Mouse (Mus musculus) kidney, embryonic 15.5 days (tissue): ENCODE data around the gene Foxn4. TPM values are rescaled to one million over a fixed set of nuclear protein-coding genes. Genes with fewer than 3 reads are reported as not detected.
A peak's percentile ranks its signal among the peaks of the same experiment; 100 is the strongest.

Source experiments
- ATAC-seq: fragments of 200-750 bp; cut with Nextera tagmentation; replicated peaks from 2 replicates; pipeline ENCODE4 v1.8.0; 2017; ENCODE audit warnings: moderate TSS enrichment; ENCODE audit not compliant: low FRiP score
- H3K27ac ChIP-seq: fragments of 300-500 bp; sonication (generic); 2 replicates; pipeline ENCODE4 v1.5.1; 2015; ENCODE audit warnings: mild to moderate bottlenecking, inconsistent platforms
- H3K27me3 ChIP-seq: fragments of 300-500 bp; sonication (generic); 2 replicates; pipeline ENCODE4 v1.6.1; 2015; ENCODE audit warnings: inconsistent platforms
- H3K36me3 ChIP-seq: fragments of 300-500 bp; sonication (generic); 2 replicates; pipeline ENCODE4 v1.6.1; 2015; ENCODE audit warnings: inconsistent platforms
- H3K4me1 ChIP-seq: fragments of 300-500 bp; sonication (generic); 2 replicates; pipeline ENCODE4 v1.6.1; 2015; ENCODE audit warnings: inconsistent platforms
- H3K4me2 ChIP-seq: fragments of 300-500 bp; sonication (generic); 2 replicates; pipeline ENCODE4 v1.6.1; 2015; ENCODE audit warnings: moderate library complexity, mild to moderate bottlenecking, inconsistent platforms
- H3K4me3 ChIP-seq: fragments of 300-500 bp; sonication (generic); replicated peaks from 2 replicates; pipeline ENCODE4 v1.5.1; 2015; ENCODE audit warnings: mild to moderate bottlenecking, inconsistent platforms
- H3K9ac ChIP-seq: fragments of 300-500 bp; sonication (generic); 2 replicates; pipeline ENCODE4 v1.6.1; 2015; ENCODE audit warnings: mild to moderate bottlenecking, inconsistent platforms
- H3K9me3 ChIP-seq: fragments of 300-500 bp; sonication (generic); replicated peaks from 2 replicates; pipeline ENCODE4 v1.6.1; 2016; ENCODE audit warnings: inconsistent platforms
- WGBS: fragments of 180-500 bp; shearing (Covaris S2); methylation state at CpG from one replicate; pipeline ENCODE4 v1.1.7; 2015; ENCODE audit warnings: mixed read lengths; 5-methylcytosine and 5-hydroxymethylcytosine counted together
- polyA plus RNA-seq: library from polyadenylated mRNA; unstranded; fragments of >200 nt; fragmentation: Nextera tagmentation; extraction: Ambion mirVana; gene quantifications from 2 replicates; pipeline ENCODE4 v1.2.1, GENCODE M21; 2015

Foxn4 gene
- polyA plus RNA-seq = not detected in 2 replicates

DNA sequence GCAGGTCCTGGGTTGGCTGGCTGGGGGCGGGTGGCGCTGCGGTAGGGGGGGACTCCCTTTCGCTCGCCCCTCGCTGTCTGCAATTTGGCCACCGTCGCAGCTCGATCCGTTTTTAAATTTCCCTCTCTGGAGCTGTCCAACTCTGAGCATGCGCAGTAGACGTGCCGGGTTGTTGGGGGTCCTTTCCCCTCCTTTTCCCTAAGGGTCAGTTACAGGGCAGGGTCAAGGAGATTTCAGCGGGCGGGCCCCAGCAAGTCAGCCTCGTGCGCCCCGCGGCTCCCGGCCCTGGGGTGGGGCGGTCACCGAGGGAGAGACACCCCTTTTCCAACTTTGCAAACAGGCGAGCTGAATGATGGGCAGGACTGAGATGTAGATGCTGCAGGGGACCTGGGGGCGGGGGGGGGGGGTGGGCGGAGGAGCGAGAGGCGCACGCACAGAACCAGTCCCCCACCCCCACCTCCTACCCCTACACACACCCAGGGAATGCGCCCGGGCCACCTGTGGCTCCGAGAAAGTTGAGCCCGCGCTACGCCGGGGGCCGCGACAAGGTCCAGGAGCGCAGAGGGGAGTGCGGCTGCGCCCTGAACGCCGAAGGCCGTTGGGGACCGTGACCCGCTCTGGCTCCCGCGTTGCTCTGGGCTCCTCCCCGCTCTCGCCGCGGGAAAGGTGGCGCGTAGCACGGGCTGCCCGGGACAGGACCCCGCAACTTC, at the start of gene Foxn4:
TSS of gene Foxn4 (minus strand) at position 115 of the 710 bp plus-strand sequence.
- Histone ChIP-seq H3K4me1 (peaks cover 30% of the 10 kb centered on the region), H3K27me3 (peaks cover 95% of the 10 kb centered on the region), H3K9me3 (no peaks in the 10 kb centered on the region), H3K4me2 (peak within 1 kb of the TSS; percentile 67), H3K36me3 (no peaks in the 10 kb centered on the region), H3K9ac (no peak within 1 kb of the TSS), H3K4me3 (peak within 1 kb of the TSS; percentile 41), H3K27ac (no peak within 1 kb of the TSS)
- ATAC-seq = 0 out of 2 replicates have a peak, but pooled peaks have one; percentile 22
- under 1% methylated on average over 52 of the region's 56 CpGs for WGBS

DNA sequence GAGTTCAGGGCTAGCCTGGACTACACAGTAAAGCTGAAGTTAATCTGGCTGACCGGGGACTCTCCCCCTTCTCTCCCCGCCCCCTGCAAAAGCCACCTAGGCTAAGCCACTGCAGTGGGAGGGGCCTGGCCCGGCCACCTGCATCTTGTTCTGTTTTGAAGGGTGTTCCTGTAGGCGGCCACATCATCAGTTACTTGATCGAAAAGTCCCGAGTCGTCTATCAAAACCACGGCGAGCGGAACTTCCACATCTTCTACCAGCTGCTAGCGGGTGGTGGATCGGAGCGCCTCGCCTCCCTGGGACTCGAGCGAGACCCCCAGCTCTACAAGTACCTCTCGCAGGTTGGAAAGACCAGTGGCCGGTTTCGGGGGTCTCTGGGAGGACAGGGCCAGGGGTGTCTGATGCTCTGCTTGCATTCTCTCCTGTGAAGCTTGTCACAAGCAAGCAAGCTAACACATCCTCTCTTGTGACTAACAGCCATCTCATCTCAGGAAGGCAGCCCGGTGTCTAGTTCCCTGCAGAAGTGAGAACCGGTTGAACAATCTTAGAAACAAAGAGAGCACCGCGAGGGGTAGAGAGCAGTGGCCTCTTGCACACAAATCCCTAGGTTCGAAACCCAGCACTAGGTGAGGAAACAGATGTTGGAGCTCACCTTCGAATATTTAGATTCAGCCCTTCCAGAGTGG, 49.6 kb upstream of the Foxn4 start:
- Histone ChIP-seq H3K4me2 (peak overlapping the region; percentile 36; the same call in 1 of the 2 replicates), H3K9me3 (no peaks in the 10 kb centered on the region), H3K4me1 (peaks cover 5% of the 10 kb centered on the region; the same call in 1 of the 2 replicates), H3K27ac (no peak overlapping the region), H3K9ac (no peak overlapping the region), H3K36me3 (no peaks in the 10 kb centered on the region), H3K27me3 (0 out of 2 replicates have a peak, but pooled peaks cover 2% of the 10 kb centered on the region), H3K4me3 (no peak overlapping the region)
- 59% methylated on average over 25 of the region's 25 CpGs for WGBS
- no peak for ATAC-seq

DNA sequence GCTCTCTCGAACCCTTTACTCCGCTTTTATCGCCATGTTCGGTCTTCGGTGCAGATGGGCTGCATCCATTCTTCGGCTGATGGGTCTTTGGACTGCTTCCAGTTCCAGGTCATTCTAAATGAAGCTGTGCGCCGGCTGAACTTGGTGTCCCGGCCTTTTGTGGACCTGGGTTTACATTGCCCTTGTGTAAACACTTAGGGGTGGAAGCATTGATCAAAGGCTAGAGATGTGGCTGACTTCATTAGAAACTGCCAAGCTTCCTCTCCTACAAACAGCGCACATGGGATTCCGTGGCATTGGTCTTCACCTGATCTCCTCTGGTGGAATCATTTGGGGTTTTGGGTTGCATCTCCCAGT, 36.1 kb upstream of the Foxn4 start:
- H3K9ac ChIP-seq = no peak overlapping the region
- peak overlapping the region; percentile 6; the same call in 1 of the 2 replicates for H3K4me3 ChIP-seq
- H3K4me1 ChIP-seq = peaks cover 8% of the 10 kb centered on the region; the same call in 1 of the 2 replicates
- H3K9me3 ChIP-seq = no peaks in the 10 kb centered on the region
- H3K4me2 ChIP-seq = peak overlapping the region; percentile 48
- 0 out of 2 replicates have a peak, but pooled peaks have one; percentile 14 for ATAC-seq
- no peak overlapping the region for H3K27ac ChIP-seq
- no peaks in the 10 kb centered on the region for H3K27me3 ChIP-seq
- 49% methylated on average over 11 of the region's 11 CpGs for WGBS
- no peaks in the 10 kb centered on the region for H3K36me3 ChIP-seq

DNA sequence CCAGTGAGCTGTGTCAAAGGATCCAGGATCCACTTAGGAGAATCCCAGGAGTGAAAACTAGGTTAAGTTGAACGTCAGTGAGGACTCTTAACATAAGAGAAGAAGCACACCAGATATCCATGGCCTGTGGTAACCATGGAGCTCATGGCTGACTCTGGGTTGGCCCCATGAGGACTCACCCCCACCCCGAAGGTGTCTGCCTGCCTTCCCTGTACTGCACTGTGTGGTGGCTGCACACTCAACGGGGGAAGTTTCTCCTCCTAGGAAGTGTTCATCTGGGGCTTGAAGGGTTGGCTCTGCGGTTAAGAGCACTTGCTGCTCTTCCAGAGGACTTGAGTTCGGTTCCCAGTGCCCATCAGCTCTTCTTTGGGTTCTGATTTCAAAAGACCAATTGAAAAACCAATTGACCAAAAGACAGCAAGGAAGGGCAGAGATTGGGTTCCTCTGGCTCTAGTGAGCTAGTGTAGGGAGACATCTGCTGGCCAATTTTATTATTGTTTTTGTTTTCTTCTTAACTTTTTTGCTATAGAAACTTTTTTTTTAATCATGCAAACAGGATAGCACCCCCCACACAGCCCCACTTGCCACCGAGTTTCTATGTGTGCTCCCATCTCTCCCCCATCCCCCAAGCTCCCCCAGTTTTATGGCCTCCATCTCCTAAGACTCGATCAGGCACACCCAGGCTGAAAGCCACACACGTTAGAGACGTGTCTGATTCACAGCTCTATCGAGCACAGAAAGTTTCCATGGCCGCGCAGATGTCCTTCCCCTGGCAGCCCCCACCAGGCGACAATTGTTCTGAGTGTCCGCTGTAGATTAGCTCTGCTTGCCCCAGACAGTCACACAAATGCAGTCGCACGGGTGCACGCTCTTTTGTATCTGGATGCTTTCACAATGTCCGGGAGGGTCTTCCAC, 35.4 kb upstream of the Foxn4 start:
- Histone ChIP-seq H3K9ac (no peak overlapping the region), H3K36me3 (no peaks in the 10 kb centered on the region), H3K4me3 (peak overlapping the region; percentile 6; the same call in 1 of the 2 replicates), H3K4me1 (peaks cover 6% of the 10 kb centered on the region; the same call in 1 of the 2 replicates), H3K9me3 (no peaks in the 10 kb centered on the region), H3K27me3 (no peaks in the 10 kb centered on the region), H3K4me2 (peak overlapping the region; percentile 48), H3K27ac (no peak overlapping the region)
- 0 out of 2 replicates have a peak, but pooled peaks have one; percentile 36 for ATAC-seq
- WGBS = 45% methylated on average over 18 of the region's 18 CpGs

DNA sequence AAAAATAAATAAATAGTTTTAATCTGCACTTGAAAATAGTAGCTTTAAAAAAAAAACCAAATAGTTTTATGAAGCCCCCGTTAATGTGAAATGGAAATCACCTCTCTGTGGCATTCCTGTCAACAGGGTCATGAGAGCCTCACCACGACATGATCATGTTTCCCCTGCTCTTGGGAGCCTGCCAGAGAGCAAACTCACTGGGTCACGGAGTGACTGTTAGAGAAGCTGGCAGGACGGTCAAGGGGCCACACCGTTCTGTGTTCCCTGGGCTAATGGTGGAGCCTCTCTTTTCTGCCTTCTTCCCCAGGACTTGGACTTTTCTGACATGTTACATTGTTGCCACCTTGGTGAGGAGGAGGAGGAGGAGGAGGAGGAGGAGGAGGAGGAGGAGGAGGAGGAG, 32.9 kb upstream of the Foxn4 start:
- Histone ChIP-seq H3K27me3 (0 out of 2 replicates have a peak, but pooled peaks cover 2% of the 10 kb centered on the region), H3K4me2 (no peak overlapping the region)
- WGBS = 38% methylated on average over 5 of the region's 5 CpGs

DNA sequence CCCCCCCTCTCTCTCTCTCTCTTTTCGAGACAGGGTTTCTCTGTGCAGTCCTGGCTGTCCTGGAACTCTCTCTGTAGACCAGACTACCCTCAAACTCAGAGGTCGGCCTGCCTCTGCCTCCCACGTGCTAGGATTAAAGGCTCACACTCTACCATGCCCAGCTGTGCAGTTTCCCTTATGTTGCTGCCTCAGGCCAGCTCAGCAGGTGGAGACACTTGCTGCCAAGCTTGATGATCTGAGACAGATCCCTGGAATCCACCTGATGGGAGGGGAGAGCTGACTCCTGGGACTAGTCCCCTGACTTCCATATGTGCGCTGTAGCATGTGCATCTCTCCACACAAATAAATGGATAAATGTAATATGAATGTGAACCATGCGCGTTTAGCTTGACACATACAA, 29.6 kb upstream of the Foxn4 start:
- H3K4me2 ChIP-seq = no peak overlapping the region
- no peak overlapping the region for H3K9ac ChIP-seq
- no peak for ATAC-seq
- WGBS = 78% methylated on average over 6 of the region's 6 CpGs
- peaks cover 4% of the 10 kb centered on the region; the same call in 1 of the 2 replicates for H3K4me1 ChIP-seq
- H3K27me3 ChIP-seq = 0 out of 2 replicates have a peak, but pooled peaks cover 9% of the 10 kb centered on the region
- H3K27ac ChIP-seq = no peak overlapping the region
- H3K36me3 ChIP-seq = no peaks in the 10 kb centered on the region
- H3K9me3 ChIP-seq = no peaks in the 10 kb centered on the region
- no peak overlapping the region for H3K4me3 ChIP-seq

More for the DNA sequence above, 32.9 kb upstream of the Foxn4 start:
- H3K27ac ChIP-seq = no peak overlapping the region
- no peak overlapping the region for H3K4me3 ChIP-seq
- H3K9me3 ChIP-seq = no peaks in the 10 kb centered on the region
- no peak for ATAC-seq
- no peak overlapping the region for H3K9ac ChIP-seq
- H3K36me3 ChIP-seq = no peaks in the 10 kb centered on the region
- peaks cover 6% of the 10 kb centered on the region; the same call in 1 of the 2 replicates for H3K4me1 ChIP-seq

DNA sequence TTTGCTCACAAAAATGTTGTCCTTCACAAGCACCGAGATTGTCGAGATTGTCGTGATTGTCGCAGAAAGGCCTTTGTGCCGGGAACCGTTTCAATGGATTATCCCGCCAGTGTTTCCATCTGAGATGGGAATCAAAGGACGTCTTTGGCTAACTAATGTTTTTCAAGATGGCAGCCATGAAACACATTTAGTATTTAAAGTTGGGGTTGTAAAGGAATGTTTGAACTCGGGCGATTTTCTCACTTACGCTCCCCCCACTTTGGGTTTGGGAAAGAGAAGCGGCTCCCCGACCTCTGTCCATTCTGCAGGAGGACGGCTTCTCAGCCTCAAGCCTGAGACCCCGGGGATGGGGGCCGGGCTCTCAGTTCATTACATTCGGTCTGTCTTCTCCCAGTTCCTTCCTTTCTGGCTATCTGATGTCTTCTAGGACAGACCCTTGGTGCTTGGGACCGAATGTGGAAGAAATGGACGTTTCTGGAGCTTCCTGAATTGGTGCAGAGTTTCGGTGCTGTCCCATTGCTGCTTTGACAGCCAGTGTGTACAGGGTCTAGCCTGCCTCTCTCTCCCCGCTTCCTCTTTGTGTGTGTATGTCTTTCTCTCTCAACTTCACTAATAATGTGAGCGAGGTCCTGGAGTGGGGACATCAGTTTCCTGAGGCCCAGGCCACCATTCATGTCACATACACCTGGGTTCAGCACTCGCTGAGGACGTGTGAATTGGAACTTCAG, 26.4 kb upstream of the Foxn4 start:
- ATAC-seq = no peak
- 84% methylated on average over 24 of the region's 24 CpGs for WGBS
- no peaks in the 10 kb centered on the region for H3K9me3 ChIP-seq

DNA sequence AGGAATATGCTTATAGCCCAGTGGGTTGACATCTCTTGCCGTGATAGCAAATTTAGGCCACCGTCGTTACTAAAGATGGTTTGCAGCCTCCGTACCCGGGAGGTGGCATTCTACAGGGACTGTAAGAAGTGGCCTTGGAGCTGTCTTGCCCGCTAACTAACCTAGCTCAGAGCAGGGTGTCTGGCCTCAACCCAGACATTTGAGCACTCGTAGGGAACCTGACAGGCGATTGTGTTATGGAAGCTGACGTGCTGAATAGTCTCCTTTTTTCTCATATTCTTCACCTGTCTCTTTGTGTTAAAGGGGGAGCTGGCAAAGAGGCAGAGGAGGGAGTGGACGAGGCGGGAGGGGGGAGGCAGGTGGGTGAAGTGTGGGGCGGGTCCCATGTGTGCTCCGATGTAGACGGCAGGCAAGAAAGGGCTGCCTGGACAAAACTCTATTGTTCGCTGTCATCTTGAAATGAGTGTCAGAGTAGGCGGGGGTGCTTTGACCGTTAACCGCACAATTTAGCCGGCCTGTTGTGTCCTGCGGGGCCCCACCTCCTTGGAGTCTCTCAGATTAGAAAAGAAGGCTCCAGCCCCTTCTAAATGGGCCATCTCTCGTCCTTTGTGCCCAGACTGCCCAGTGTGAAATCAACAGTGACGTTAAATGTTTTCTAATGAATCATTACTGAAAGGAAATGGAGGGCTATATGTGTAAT, 25.7 kb upstream of the Foxn4 start:
- ATAC-seq = no peak
- Histone ChIP-seq H3K36me3 (no peaks in the 10 kb centered on the region), H3K4me1 (peaks cover 13% of the 10 kb centered on the region), H3K27me3 (0 out of 2 replicates have a peak, but pooled peaks cover 13% of the 10 kb centered on the region), H3K9me3 (no peaks in the 10 kb centered on the region), H3K4me2 (no peak overlapping the region), H3K27ac (no peak overlapping the region), H3K4me3 (no peak overlapping the region), H3K9ac (no peak overlapping the region)
- WGBS = 59% methylated on average over 22 of the region's 22 CpGs

More for the DNA sequence above, 26.4 kb upstream of the Foxn4 start:
- Histone ChIP-seq H3K4me3 (no peak overlapping the region), H3K27me3 (0 out of 2 replicates have a peak, but pooled peaks cover 13% of the 10 kb centered on the region), H3K9ac (no peak overlapping the region), H3K27ac (no peak overlapping the region), H3K36me3 (no peaks in the 10 kb centered on the region), H3K4me2 (no peak overlapping the region), H3K4me1 (peaks cover 13% of the 10 kb centered on the region)

DNA sequence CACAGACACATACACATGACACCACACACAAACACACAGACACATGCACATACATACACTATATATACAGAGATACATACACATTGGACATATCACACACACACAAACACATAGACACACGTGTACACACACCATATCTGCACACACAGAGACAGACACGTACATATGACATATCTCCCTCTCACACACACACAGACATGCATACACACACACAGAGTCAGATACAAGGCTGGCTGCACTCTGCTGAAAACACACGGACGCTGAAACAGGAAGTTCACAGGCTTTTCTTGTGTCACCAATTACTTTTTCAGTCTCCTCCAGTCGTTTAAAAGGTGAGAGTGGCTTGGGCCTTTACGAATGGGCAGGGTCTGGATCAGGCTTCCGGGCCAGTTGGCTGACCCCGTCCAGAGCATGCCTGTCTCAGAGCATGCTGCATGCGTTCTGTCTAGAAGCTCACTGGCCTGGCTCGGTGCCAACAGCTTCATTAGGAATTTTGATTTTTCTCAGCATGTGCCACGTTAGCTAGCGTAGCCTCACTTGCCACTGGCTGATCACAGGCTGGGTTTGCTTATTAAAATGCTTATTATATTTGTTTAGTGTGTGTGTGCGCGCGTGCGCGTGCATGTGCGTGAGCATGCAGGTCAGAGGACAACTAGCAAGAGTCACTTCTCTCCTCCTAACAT, 24.7 kb upstream of the Foxn4 start:
- no peak overlapping the region for H3K9ac ChIP-seq
- H3K27me3 ChIP-seq = 0 out of 2 replicates have a peak, but pooled peaks cover 12% of the 10 kb centered on the region
- H3K4me1 ChIP-seq = peaks cover 13% of the 10 kb centered on the region
- no peaks in the 10 kb centered on the region for H3K36me3 ChIP-seq
- no peak for ATAC-seq
- H3K4me3 ChIP-seq = no peak overlapping the region
- WGBS = 59% methylated on average over 18 of the region's 18 CpGs
- no peaks in the 10 kb centered on the region for H3K9me3 ChIP-seq
- H3K4me2 ChIP-seq = no peak overlapping the region
- H3K27ac ChIP-seq = no peak overlapping the region
